Mouse (Mus musculus): ENCODE measurements at regions not wholly inside any gene's neighbourhood (a gene's known extent, or its start where the extent isn't known, plus 50 kb on each side); places are given as distances from the start of the nearest gene placed in this dataset.

DNA sequence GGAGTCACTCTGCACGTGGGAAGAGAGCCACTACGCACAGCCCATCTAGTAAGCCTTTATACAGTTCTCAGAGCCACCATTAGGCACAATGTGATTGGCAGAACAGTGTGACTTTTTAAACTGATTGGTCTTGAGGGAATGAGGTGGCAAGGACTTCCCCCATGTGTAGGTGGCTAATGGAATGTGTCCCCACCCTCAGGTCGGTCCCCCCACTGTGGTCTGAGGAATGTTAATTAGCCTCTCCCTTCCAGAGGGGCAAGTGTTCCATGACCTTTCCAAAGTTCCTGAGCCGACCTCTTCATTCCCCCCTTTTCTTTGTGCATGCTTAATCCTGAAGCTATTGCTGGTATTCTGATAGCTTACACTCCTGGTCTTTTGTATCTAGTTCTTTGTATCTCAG, 87.2 kb upstream of the Dars start:
- TF ChIP-seq CTCF (IDR thresholded peaks at IDR 0.05; ENCODE audit: borderline replicate concordance, insufficient read depth, low read length) (no peak), POLR2A (IDR thresholded peaks at IDR 0.05; ENCODE audit: low read depth, low read length) (no peak)
